Mouse (Mus musculus): Measurements from ENCODE around the gene Ripply3.

Ripply3 gene

GRCm38 (mm10) chr16:94327781-94328711 lies at the start of gene Ripply3:
Gene Ripply3, plus strand, starts transcription at chr16:94328420.
- no peak for DNase-seq

- no peak for DNase-seq
Measured at GRCm38 (mm10) chr16:94283972-94284371, 44.2 kb upstream of the Ripply3 start.

GRCm38 (mm10) chr16:94287826-94288225 lies 40.4 kb upstream of the Ripply3 start:
- no peak for DNase-seq

GRCm38 (mm10) chr16:94289138-94290072 lies 38.8 kb upstream of the Ripply3 start:
- DNase-seq, result peak; percentile 44

- DNase-seq, result peak; percentile 79
Measured at GRCm38 (mm10) chr16:94290073-94290999, 37.9 kb upstream of the Ripply3 start.

GRCm38 (mm10) chr16:94291141-94291540 lies 37.1 kb upstream of the Ripply3 start:
- DNase-seq, result no peak

GRCm38 (mm10) chr16:94298081-94298480 lies 30.1 kb upstream of the Ripply3 start:
- DNase-seq, result no peak

- no peak for DNase-seq
Measured at GRCm38 (mm10) chr16:94299210-94299609, 29.0 kb upstream of the Ripply3 start.

GRCm38 (mm10) chr16:94301194-94301593 lies 27.0 kb upstream of the Ripply3 start:
- no peak for DNase-seq

GRCm38 (mm10) chr16:94301696-94302095 lies 26.5 kb upstream of the Ripply3 start:
- DNase-seq, result no peak

GRCm38 (mm10) chr16:94302274-94303202 lies 25.7 kb upstream of the Ripply3 start:
- peak; percentile 30 for DNase-seq

GRCm38 (mm10) chr16:94303203-94303535 lies 25.1 kb upstream of the Ripply3 start:
- no peak for DNase-seq

GRCm38 (mm10) chr16:94307526-94307925 lies 20.7 kb upstream of the Ripply3 start:
- no peak for DNase-seq

- DNase-seq, result no peak
Measured at GRCm38 (mm10) chr16:94307942-94308341, 20.3 kb upstream of the Ripply3 start.

GRCm38 (mm10) chr16:94309025-94309424 lies 19.2 kb upstream of the Ripply3 start:
- no peak for DNase-seq

- DNase-seq, result no peak
Measured at GRCm38 (mm10) chr16:94311416-94311815, 16.8 kb upstream of the Ripply3 start.

GRCm38 (mm10) chr16:94311931-94312330 lies 16.3 kb upstream of the Ripply3 start:
- no peak for DNase-seq

GRCm38 (mm10) chr16:94312663-94313228 lies 15.5 kb upstream of the Ripply3 start:
- peak; percentile 76 for DNase-seq

GRCm38 (mm10) chr16:94313229-94314030 lies 14.8 kb upstream of the Ripply3 start, which contains the start of gene Hlcs:
Gene Hlcs, minus strand, starts transcription at chr16:94313571.
- DNase-seq, result peak; percentile 99

GRCm38 (mm10) chr16:94314626-94315025 lies 13.6 kb upstream of the Ripply3 start:
- no peak for DNase-seq

Measured in right cerebral cortex, postnatal 4 days (tissue).